Mouse (Mus musculus): Measurements from ENCODE around the gene Zfp786.

DNA sequence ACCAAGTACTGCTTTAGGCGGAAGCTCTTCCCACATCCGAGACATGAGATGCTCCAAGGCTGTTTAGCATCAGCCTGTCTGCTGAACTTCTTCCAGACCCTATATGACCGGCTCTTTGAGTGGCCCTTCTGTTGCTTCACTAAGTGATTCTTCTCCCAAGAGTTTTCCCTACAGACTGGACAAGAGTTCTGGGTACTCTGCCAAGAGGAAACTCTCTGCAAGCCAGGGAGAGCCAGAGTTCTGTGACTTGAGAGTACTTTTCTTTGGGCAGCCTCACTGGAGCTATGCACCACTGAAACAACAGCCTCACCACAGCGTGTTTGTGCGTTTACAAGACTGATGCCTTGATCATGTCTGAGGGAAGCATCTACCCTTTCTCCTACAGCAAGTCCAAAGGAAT, 9.4 kb downstream of the Zfp786 start:
- TF ChIP-seq CTCF (IDR thresholded peaks at IDR 0.05; ENCODE audit: low read depth) = no peak
- TF ChIP-seq EP300 (IDR thresholded peaks at IDR 0.05; ENCODE audit: low read depth) = no peak
